Mouse (Mus musculus) liver, embryonic 14 days (tissue): ENCODE measurements around the gene 1110057P08Rik. TPM values are rescaled to one million over a fixed set of nuclear protein-coding genes. Genes with fewer than 3 reads are reported as not detected.

Source experiments
- polyA plus RNA-seq: library from polyadenylated mRNA; depleted of rRNA; stranded (reverse); fragments of >200 nt; gene quantifications from 2 replicates; pipeline ENCODE4 v1.2.3, GENCODE M21; 2012; rRNA removed

Gene 1110057P08Rik
- polyA plus RNA-seq: not detected in 2 replicates

DNA sequence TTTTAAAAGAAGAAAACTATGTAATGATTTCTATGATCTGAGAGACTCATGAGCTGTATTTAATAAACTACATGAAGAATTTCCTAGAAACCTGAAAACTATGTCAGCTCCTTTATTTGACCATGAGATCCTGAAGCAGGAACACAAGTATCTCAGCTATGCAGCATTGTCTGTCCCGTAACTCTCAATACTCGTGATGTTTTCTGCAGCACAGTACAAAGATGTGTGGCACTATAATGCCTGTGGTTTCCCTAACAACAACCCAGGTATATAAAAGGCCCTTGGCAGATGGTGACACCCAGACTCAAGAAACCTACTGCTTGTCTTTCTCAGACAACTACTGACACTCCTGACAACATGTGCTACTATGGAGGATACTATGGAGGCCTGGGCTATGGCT lies at the start of gene 1110057P08Rik:
1110057P08Rik (plus strand) TSS at position 301 of the 400 bp plus-strand sequence.

DNA sequence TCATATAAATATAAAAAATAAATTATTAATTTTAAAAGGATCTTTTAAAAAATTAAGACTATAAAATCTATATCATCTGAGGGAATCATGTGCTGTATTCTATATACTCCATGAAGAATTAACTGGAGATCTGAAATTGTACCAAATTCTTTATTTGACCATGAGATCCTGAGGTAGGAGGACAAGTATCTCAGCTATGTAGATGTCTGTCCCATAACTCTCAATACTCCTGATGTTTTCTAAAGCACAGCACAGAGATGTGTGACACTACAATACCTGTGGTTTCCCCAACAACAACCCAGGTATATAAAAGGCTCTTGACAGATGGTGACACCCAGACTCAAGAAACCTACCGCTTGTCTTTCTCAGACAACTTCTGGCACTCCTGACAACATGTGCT lies 34.0 kb upstream of the 1110057P08Rik start, which contains the start of gene Gm6358:
Gm6358 (plus strand) TSS at position 301 of the 400 bp plus-strand sequence.

DNA sequence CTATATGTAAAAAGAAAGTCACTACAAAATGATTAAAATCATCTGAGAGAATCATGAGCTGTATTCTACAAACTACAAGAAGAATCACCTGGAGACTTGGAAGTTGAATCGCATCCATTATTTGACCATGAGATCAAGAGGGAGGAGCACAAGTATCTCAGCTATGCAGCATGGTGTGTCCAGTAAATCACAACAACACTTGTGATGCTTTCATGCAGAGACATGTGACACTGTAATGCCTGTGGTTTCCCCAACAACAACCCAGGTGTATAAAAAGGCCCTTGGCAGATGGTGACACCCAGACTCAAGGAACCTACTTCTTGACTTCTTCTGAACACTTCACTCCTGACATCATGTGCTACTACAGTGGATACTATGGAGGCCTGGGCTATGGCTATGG lies 23.7 kb upstream of the 1110057P08Rik start, which contains the start of gene Gm10061:
Gm10061 (plus strand) TSS at position 301 of the 400 bp plus-strand sequence.

DNA sequence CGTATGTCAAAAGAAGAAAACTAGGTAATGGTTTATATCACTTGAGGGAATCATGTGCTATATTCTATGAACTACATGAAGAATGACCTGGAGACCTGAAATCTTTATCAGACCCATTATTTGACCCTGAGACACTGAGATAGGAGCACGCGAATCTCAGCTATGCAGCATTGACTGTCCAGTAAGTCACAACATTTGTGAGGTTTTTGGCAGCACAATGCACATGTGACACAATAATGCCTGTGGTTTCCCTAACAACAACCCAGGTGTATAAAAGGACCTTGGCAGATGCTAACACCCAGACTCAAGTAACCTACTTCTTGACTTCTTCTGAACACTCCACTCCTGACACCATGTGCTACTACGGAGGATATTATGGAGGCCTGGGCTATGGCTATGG lies 16.9 kb upstream of the 1110057P08Rik start, which contains the start of gene Gm9789:
Gm9789 (plus strand) TSS at position 301 of the 400 bp plus-strand sequence.

DNA sequence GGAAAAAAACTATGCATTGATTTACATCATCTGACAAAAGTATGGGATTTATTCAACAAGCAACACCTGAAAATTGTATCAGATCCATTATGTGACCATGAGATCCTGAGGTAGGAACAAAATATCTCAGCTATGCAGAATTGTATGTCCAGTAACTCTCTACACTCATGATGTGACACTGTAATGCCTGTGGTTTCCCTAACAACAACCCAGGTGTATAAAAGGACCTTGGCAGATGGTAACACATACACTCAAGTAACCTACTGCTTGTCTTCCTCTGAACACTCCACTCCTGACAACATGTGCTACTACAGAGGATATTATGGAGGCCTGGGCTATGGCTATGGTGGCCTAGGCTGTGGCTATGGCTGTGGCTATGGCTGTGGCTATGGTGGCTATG lies 5.3 kb upstream of the 1110057P08Rik start, which contains the start of gene Gm7735:
Gm7735 (plus strand) TSS at position 301 of the 400 bp plus-strand sequence.

DNA sequence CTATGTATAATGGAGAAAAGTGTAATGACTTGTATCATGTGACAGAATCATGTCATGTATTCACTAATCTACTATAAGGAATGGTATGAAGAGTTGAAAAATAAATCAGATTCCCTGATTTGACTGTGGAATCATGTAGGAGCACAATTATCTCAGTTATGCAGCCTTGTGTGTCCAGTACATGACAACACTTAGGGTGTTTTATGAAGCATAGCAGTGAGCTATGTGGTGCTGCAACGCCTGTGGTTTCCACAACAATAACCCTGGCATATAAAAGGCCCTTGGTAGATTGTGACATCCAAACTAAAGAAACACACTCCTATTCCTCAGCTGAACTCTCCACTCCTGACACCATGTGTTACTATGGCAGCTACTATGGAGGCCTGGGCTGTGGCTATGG lies 31.0 kb downstream of the 1110057P08Rik start, which contains the start of gene Krtap20-2:
Krtap20-2 (plus strand) TSS at position 301 of the 400 bp plus-strand sequence.

Other genes starting within 250 kb of the 1110057P08Rik start
- not detected in 2 replicates for gene Krtap19-9b, start 242.5 kb upstream of the 1110057P08Rik start, polyA plus RNA-seq
- gene Krtap16-3, start 211.9 kb upstream of the 1110057P08Rik start, polyA plus RNA-seq: not detected in 2 replicates
- gene Krtap22-2, start 164.0 kb upstream of the 1110057P08Rik start, polyA plus RNA-seq: not detected in 2 replicates
- not detected in 2 replicates for gene Gm10229, start 159.5 kb upstream of the 1110057P08Rik start, polyA plus RNA-seq
- gene Krtap6-1, start 143.0 kb upstream of the 1110057P08Rik start, polyA plus RNA-seq: not detected in 2 replicates
- not detected in 2 replicates for gene Gm10228, start 133.3 kb upstream of the 1110057P08Rik start, polyA plus RNA-seq
- not detected in 2 replicates for gene Krtap6-5, start 126.9 kb upstream of the 1110057P08Rik start, polyA plus RNA-seq
- not detected in 2 replicates for gene 1110025L11Rik, start 110.7 kb upstream of the 1110057P08Rik start, polyA plus RNA-seq
- not detected in 2 replicates for gene Krtap6-3, start 90.7 kb upstream of the 1110057P08Rik start, polyA plus RNA-seq
- gene Gm6358, start 33.9 kb upstream of the 1110057P08Rik start, polyA plus RNA-seq: not detected in 2 replicates
- gene Gm10061, start 23.6 kb upstream of the 1110057P08Rik start, polyA plus RNA-seq: not detected in 2 replicates
- not detected in 2 replicates for gene Gm9789, start 16.8 kb upstream of the 1110057P08Rik start, polyA plus RNA-seq
- not detected in 2 replicates for gene Gm7735, start 5.2 kb upstream of the 1110057P08Rik start, polyA plus RNA-seq
- gene Krtap20-2, start 31.1 kb downstream of the 1110057P08Rik start, polyA plus RNA-seq: not detected in 2 replicates
- not detected in 2 replicates for gene Krtap21-1, start 229.1 kb downstream of the 1110057P08Rik start, polyA plus RNA-seq
- gene Krtap6-2, start 245.4 kb downstream of the 1110057P08Rik start, polyA plus RNA-seq: not detected in 2 replicates